Mouse (Mus musculus) mammary gland, adult 2 months (tissue): Measurements from ENCODE around the gene Hoxc13. TPM values are rescaled to one million over a fixed set of nuclear protein-coding genes. Genes with fewer than 3 reads are reported as not detected.

Experiments
- polyA plus RNA-seq: library from polyadenylated mRNA; depleted of rRNA; stranded (reverse); fragments of >200 nt; gene quantifications from 2 replicates; pipeline ENCODE4 v1.2.3, GENCODE M21; 2012; ENCODE audit warnings: low replicate concordance; rRNA removed

The Hoxc13 gene
- polyA plus RNA-seq = 0.06 TPM in 1 of 2 replicates, not detected in the other

GRCm38 (mm10) chr15:102921053-102922011, at the start of gene Hoxc13:
Hoxc13 (plus strand) TSS chr15:102921103.

GRCm38 (mm10) chr15:102936279-102936972, 15.5 kb downstream of the Hoxc13 start, which contains the start of gene Hoxc12:
Hoxc12 (plus strand) TSS chr15:102936757.

GRCm38 (mm10) chr15:102954192-102955006, 33.5 kb downstream of the Hoxc13 start, which contains the start of gene Hoxc11:
Hoxc11 (plus strand) TSS chr15:102954427.

GRCm38 (mm10) chr15:102966776-102967311, 45.9 kb downstream of the Hoxc13 start, which contains the start of gene Hoxc10:
Hoxc10 (plus strand) TSS chr15:102966796.

GRCm38 (mm10) chr15:102967312-102967510, 46.3 kb downstream of the Hoxc13 start, which contains the start of gene Hoxc5:
Hoxc5 (plus strand) TSS chr15:102967443.

GRCm38 (mm10) chr15:102976171-102976570, 55.3 kb downstream of the Hoxc13 start, which contains the start of gene Hoxc9:
Hoxc9 (plus strand) TSS chr15:102976439.

Other genes with a start within 250 kb of the Hoxc13 start
- 329 and 421 TPM in 2 replicates for gene Atp5g2, start 248.8 kb upstream of the Hoxc13 start, polyA plus RNA-seq
- gene Calcoco1, start 198.9 kb upstream of the Hoxc13 start, polyA plus RNA-seq = 47.3 and 82.5 TPM in 2 replicates
- gene Hoxc12, start 15.7 kb downstream of the Hoxc13 start, polyA plus RNA-seq = not detected in 2 replicates
- 0.13 TPM in 1 of 2 replicates, not detected in the other for gene Hoxc11, start 33.3 kb downstream of the Hoxc13 start, polyA plus RNA-seq
- 5.7 and 16.2 TPM in 2 replicates for gene Hoxc10, start 45.7 kb downstream of the Hoxc13 start, polyA plus RNA-seq
- gene Hoxc5, start 46.3 kb downstream of the Hoxc13 start, polyA plus RNA-seq = 6.7 and 10.3 TPM in 2 replicates
- gene Hoxc9, start 55.3 kb downstream of the Hoxc13 start, polyA plus RNA-seq = 3.3 and 27.1 TPM in 2 replicates
- 12.5 and 20.6 TPM in 2 replicates for gene Hoxc8, start 69.5 kb downstream of the Hoxc13 start, polyA plus RNA-seq
- gene Hoxc6, start 77.2 kb downstream of the Hoxc13 start, polyA plus RNA-seq = 20.9 and 23.9 TPM in 2 replicates
- 2.9 and 3.3 TPM in 2 replicates for gene Hoxc4, start 97.8 kb downstream of the Hoxc13 start, polyA plus RNA-seq
- 22.0 and 22.7 TPM in 2 replicates for gene Smug1, start 246.0 kb downstream of the Hoxc13 start, polyA plus RNA-seq